Mouse (Mus musculus) megakaryocyte, adult 5-6 weeks (primary cell): ENCODE data around the gene 1810013L24Rik. TPM values are rescaled to one million over a fixed set of nuclear protein-coding genes. Genes with fewer than 3 reads are reported as not detected.
"Not testable (repeated sequence)": the region's sequence is repeated elsewhere in the genome, so short reads cannot be mapped to it uniquely, and the experiment has no call there.

Experiments used
- ATAC-seq: 2 replicates; pipeline ENCODE4 v1.8.0; 2016; ENCODE audit warnings: mild to moderate bottlenecking, inconsistent platforms; ENCODE audit not compliant: poor library complexity, severe bottlenecking
- total RNA-seq, 2 experiments: library from RNA; stranded (forward) in 1 of 2; stranded (reverse) in 1 of 2; fragments of 153-499, 151-499 nt in 1 of 2; fragments of 221-1000, 200-1000 nt in 1 of 2; gene quantifications; 2 replicates each; pipeline versions ENCODE4 v1.2.3 to v1.2.4; 2015 to 2017

The 1810013L24Rik gene
- total RNA-seq, 2 experiments from 2014 or later = 48.3 to 57.7 TPM

DNA sequence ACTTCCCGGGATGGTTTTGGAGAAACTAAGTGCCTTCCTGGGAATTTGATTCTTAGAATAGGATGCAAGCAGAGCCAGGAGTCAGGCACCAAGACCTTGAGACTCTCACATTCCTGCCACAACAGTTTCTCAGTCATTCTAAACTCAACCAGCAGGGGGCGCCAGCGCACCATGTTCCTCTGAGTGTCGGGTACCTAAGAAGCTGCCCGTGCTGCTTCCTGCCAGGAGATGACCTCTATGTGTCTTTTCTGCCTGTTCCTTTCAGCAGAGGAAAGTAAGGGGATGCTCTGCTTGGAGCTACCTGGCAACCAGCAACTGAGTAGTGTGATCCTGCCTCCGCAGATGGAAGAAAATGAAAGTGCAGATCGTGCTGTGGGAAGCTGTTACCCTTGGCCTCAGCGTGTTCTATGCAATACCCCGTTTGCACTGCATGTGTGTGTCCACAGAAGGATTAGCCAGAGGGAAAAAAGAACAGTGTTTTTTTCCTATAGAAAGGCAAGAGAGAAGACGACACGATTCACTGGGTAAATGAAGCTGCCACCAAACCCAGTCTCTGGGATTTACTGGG is 53.9 kb downstream of the 1810013L24Rik start:
- ATAC-seq = peak; percentile 66

DNA sequence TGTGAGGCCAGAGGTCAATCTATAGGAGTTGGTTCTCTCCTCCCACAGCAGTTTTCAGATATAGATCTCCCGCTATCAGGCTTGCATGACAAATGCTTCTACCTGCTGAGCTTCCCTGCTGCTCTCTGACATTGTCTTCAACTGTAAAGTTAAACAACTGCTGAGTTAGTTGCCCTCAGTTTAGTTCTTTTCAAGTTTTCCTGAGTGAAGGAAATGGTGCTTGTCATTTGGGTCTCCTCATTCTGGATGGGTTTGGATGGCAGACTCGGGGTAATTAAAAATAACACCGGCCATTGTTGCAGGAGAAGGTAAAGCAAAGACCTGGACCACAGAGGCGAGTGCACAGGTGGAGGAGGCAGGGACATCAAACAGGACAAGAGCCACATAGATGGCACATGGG is 64.3 kb downstream of the 1810013L24Rik start:
- not testable (repeated sequence) for ATAC-seq

DNA sequence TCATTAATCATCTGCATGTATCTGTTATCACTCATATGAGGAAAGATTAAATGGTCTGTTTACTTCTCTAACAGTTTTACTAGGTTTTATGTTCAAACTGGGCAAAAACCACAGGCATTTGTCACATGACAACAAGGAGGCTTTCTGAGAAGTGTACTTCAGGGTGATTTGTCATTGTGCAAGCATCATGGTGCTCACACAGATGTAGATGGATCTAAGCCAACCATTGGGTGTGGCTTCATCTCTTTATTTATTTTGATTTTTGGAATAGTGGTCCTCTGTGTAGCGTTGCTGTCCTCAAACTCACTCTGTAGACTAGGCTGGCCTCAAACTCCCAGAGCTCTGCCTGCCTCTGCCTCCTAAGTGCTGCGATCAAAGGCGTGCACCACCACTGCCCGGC is 65.4 kb downstream of the 1810013L24Rik start:
- ATAC-seq = no peak

DNA sequence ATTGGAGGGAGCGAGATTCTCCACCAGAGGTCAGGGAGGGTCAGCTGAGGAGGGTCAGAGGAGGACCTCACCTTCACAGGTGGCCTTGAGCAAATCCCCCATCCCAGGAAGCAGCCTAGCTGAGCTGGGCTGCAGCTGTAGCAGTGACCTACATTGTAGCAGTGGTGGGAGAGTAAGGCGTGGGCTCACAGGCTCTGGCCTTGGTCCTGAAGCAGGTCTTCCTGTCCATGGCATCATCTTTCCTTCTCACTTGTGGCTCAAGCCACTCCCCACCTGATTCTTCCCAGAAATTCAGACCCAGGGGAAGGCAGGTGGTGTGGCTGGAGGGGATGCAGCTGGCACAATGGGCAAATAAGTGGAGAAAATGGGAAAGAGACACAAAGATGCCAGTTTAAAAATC is 76.2 kb downstream of the 1810013L24Rik start:
- ATAC-seq = not testable (repeated sequence)

Other genes starting within 250 kb of the 1810013L24Rik start
- 44.8 and 52.5 TPM in 2 replicates for gene Pmm2, start 192.4 kb upstream of the 1810013L24Rik start, total RNA-seq (2015)
- gene Pmm2, start 192.4 kb upstream of the 1810013L24Rik start, total RNA-seq (2017) = 55.3 and 62.6 TPM in 2 replicates
- gene Tmem186, start 192.4 kb upstream of the 1810013L24Rik start, total RNA-seq (2015) = 4.2 and 4.7 TPM in 2 replicates
- gene Tmem186, start 192.4 kb upstream of the 1810013L24Rik start, total RNA-seq (2017) = 6.6 and 8.0 TPM in 2 replicates
- gene Carhsp1, start 157.9 kb upstream of the 1810013L24Rik start, total RNA-seq (2015) = 18.1 and 21.9 TPM in 2 replicates
- gene Carhsp1, start 157.9 kb upstream of the 1810013L24Rik start, total RNA-seq (2017) = 27.1 and 29.6 TPM in 2 replicates
- gene Gm5767, start 149.3 kb upstream of the 1810013L24Rik start, total RNA-seq (2015) = not detected in 2 replicates
- not detected in 2 replicates for gene Gm5767, start 149.3 kb upstream of the 1810013L24Rik start, total RNA-seq (2017)
- gene Usp7, start 37.8 kb upstream of the 1810013L24Rik start, total RNA-seq (2015) = 127 and 132 TPM in 2 replicates
- gene Usp7, start 37.8 kb upstream of the 1810013L24Rik start, total RNA-seq (2017) = 122 and 137 TPM in 2 replicates